Mouse (Mus musculus) kidney, postnatal 14 days (tissue): ENCODE measurements at regions not wholly inside any gene's neighbourhood (a gene's known extent, or its start where the extent isn't known, plus 50 kb on each side); places are given as distances from the start of the nearest gene placed in this dataset.
"Not testable (repeated sequence)": the region's sequence is repeated elsewhere in the genome, so short reads cannot be mapped to it uniquely, and the experiment has no call there.

Experiments
- DNase-seq: peaks from one replicate; pipeline ENCODE4 v3.0.0; 2022; ENCODE audit warnings: mixed read lengths

DNA sequence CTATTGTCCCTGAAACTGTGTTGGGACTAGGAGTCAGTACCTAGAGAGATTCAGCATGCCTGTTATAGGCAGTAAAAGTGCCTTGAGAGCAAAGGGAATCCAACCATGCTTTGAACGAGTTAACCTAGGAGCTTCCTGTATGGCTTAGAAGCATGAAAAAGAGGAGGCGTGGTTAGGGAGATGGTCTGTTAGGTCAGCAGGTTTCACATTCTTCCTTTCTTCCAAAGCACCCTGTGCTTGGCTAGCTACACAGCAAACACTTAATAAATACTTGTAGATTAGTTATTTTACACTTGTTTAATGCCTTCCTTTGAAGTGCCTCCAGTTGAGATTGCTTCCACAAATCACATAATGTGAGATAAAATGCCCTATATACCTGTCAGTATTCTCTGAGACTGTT lies 284.9 kb upstream of the Adgra3 start:
- DNase-seq = no peak

DNA sequence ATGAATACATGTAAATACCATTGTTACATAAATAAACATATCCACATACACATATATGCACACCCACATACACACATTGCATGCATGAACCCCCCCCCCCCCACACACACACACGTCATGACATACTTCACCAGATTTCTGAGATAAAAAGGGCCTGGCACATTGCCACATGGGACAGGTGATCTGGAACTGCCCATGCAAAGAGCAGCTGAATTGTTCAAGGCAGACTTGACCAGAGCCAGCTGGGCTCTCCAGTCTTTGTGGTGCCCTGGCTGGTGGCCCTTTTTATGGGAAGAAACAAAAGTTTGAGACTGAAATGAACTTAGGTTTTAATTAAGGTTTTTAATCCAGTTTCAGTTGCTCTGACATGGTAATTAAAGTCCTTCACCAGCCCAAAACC lies 250.7 kb upstream of the Adgra3 start:
- no peak for DNase-seq

DNA sequence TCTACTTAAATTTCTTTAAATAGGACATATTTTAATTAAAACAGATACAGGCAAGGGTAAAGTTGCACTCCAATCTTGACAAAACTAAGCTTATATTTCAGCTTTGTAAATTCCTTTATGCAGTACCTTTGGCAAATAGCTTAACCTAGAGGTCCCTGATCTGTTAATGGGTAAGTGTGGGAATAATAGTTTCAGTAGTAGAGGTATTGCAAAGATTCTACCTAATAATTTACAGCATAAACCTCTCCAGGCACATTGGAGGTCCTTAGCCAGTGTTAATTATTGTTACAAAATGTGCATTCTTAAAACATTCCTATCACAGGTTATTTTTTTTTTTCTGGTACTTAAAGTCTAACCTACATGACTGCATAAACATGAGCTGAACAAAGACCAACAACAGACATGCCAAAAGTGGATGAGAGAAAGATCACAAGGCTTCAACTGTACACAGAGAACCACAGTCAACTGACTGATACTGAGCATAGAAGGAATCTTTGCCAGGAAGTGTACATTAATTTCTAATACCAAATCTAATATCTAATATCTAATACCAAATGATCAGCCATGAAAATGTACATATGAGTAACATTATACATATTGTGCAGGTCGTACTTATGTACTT lies 245.2 kb upstream of the Adgra3 start:
- no peak for DNase-seq

DNA sequence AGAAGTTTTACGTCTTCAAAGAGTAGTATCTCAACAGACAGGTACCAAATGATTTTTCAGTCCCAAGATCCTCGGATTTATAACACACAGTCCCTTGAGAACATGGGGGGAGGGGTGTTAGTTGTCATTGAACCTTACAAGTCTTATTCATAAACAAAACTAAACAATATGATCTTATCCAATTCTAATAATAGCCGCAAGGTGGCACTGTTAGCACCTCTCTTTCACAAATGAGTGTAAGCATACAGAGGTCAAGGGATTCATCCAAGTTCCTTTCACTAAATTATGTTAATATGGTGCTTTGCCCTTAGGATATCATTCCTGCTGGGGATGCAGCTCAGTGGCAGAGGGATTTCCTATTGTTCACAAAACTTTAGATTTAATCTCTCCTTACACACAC lies 235.0 kb upstream of the Adgra3 start:
- no peak for DNase-seq

DNA sequence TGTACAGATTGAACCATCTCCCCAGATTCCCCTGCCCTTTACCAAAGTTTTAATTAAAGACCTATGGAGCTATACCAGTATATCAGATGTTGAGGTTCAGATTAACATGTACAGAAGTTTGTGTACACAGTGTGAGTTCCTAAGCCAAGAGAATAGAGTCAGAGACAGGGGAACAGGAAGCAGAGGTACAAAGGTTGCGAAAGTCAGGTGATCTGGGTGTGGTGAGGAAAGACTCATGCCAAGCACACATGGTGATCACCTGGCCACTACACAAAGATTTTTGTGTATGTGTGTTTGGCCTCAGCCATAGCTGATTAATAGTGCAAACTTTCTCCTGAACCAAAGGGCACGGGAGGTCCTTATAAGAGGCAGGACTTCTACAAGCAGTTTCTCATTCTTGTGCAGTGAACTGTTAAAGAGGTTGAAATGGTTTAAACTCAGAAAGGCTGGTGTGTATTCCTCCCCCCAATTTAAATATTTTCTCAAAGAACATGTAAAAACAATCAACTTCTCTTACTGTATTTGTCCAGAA lies 232.1 kb upstream of the Adgra3 start:
- DNase-seq = peak; percentile 45

DNA sequence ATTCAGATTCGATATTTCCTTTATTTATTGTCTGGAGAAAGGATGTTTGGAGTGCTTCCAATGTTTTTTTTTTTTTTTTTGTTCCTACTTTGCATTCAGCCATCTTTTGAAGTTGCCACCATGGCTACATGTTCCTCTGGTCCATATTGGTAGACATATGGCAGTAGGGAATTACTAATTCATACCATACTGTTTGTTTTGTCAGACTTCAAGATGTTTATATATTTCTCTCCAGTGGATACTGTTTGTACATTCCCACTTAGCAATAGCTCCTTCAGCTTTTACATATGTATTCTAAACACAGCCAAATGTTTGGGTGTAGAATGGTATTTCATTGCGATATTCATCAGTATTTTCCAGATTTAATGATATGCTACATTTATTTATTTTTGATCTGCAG lies 201.6 kb upstream of the Adgra3 start:
- no peak for DNase-seq

DNA sequence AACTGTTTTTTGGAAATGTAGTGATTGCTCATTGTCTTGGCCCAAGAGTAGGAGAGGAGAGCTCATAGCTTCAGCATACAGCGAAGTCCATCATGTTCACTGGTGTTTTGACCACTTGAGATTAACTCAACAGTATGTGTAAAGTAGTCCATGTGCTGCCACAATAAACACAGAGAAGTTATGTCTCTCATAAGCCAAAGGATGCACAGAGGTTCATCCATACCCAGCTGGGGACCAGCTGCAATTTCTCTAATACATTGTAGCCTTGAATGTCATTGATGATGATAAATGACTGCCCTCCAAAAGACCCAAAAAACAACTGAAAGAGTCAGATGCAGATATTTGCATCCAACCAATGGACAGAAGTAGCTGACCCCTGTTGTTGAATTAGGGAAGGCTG lies 199.2 kb upstream of the Adgra3 start:
- no peak for DNase-seq

DNA sequence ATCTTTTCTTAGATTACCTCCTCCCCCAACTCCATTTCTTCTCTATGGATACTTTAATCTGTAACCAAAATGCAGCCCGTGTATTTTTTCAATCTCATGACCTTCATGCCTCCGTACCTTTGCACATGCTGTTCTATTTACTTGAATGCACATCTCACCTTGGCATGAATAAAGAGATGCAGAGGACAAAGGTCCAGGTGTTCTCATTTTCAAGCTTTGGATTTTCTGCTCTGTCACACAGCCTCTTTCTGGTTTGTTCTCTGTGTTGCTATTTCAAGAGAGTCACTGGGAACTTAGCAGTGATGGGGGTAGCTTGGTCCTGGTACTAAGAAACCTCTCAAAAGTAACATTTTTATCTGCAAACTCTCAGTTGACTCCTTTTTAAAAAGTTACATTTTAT lies 175.3 kb upstream of the Adgra3 start:
- peak; percentile 31 for DNase-seq

DNA sequence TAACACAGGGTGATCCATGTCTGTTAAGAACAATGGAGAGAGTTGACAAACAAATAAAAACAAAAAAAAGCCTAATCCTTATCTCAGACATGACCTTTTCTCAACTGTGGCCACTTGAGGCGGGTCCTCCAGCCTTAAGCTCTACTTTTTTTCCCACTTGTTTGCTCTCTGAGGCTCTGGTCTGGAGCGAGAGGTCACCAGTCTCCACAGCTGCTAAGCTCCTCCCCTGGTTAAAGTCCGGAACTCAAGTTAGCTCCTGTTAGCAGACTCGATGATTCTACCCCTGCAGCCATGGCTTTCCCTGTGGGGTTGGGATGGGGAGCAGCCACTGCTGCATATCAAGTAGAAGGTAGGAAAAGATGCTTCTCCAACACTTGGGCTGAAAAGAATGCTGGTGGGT lies 158.2 kb upstream of the Adgra3 start:
- DNase-seq = peak; percentile 29

DNA sequence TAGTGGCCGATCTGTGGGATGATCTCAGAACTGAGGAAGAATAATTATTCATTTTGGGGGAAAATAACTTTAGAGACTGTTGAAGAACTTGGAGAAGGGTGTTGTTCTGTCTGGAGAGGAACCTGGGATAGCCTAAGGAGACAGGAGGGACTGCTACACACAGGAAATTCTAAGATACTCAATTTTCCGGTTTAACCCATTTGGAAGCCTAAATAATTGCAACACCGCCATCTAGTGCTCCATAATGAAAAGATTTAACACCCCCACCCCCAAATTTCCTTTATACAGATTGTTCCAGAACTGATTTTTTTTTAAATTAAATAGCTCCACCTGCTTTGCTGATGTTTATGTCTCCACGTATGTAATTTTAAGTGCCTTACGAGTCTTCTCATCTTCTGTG lies 157.2 kb upstream of the Adgra3 start:
- peak; percentile 20 for DNase-seq

DNA sequence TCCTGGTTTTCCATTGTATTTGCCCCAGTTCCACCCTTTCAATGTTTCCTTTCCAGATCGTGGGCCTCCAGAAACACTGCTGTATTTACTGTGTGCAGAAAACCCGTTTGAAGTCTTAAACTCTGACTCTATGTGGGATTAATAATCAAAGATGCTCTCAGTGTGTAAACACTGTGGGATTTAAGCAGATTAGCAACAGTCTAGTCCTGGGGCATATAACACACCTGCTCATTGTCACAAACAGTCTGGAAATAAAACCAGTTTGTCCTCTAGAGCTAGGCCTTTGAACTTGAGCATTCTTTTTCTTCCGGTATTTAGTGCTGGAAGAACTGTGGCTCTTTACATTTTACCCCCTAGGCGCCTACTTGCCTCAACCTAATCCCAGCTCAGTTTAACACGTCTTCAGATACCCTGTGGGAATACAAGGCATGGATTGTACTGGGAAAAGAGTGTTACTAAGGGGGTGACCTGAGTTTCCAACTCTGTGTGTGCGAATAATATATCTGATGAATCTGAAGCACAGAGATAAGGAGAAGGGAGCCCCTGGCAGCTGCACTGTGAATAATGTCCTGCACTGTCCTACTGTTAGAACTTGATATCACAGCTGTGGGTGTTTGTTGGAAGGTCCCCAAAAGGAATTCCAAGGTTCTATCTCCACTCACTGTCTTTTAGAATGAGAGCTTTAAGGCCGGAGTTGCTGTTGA lies 143.7 kb upstream of the Adgra3 start:
- DNase-seq = no peak

DNA sequence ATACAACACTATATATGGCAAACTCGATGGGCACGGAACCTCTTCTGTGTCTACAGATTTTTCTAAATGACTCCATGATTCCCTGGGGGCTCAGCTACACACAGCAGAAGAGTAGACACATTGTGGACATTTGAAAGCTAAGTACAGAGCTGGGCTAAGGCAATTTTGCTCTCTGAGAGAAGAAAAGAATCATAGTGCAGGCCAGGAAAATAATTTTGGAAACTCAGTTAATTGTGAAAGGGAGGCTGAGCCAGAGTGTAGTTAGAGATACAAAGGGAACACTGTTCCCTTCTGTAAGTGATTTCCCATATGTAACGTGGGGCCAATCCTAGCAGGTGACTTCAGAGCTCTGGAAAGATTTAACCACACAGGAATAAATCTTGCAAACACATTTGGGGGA lies 137.6 kb upstream of the Adgra3 start:
- no peak for DNase-seq

DNA sequence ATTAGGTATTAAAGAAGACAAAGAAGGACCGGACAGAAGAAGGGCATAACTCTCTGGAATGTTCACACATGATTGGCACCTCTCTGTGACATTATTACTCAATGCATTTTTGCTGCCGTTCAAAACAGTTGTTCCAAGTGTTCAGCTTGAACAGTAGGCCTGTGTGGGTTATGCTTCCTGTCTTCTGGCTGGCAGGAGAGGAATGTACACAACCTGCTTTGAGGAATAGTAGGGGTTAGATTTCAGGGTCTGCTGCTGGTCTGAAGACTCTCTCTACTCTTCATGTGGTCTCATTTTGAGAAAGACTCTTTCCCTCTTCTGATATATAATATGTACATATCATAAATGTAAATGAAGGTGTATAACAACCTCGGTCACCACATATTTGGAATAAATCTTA lies 137.2 kb upstream of the Adgra3 start:
- DNase-seq = no peak

DNA sequence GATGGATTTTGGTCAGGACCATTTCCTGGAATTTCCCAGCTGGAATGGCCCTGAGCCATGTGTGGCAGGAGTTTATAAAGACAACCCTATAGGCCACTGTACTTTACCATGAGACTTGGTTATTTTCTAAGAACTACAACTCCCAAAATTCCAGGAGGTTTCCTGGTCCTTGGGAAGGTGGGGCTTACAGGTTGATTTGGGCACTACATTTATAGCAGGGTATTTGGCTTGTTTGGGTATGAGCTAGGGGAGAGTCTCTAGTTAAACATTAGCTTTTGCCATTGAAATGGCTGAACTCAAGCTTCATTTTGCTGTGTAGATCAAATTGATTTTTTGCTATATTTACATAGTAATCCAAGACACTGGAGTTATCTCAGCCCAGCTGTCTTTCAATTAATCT lies 130.6 kb upstream of the Adgra3 start:
- DNase-seq = peak; percentile 4

DNA sequence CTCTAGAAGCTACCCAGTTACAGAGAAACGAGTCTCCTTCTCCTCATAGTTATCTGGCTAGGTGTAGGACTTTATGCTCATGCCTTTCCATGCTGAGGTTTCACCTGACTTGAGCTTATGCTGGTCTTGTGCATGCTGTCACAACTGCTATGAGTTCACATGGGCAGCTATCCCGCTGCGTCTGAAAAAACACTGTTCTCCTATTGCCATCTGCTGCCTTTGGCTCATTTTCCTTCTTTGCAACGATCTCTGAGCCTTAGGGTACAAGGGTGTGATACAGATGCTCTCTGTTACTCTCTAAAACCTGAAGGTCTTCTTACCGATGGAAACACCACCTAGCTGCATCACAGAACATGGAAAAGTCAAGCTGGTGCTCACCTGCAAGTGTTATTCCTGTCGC lies 123.9 kb upstream of the Adgra3 start:
- DNase-seq = no peak

DNA sequence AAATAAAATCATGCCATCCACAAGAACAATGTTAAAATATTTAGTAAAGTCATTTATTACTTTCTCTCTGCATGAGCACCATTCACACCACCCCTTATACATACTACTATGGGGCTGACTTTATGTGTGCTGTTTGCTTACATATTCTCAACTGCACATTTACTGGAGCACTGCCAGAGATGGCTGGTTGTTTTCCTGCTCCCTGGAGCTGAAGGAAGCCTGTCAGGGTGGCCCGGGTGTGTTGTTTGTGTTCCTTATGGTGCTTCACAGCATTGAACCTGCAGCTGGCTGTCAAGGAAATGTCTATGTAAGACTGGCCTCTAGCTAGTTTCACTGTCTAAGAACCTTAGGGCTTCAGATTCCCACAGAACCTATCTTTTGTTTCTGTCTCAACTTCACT lies 97.8 kb upstream of the Adgra3 start:
- DNase-seq = no peak

DNA sequence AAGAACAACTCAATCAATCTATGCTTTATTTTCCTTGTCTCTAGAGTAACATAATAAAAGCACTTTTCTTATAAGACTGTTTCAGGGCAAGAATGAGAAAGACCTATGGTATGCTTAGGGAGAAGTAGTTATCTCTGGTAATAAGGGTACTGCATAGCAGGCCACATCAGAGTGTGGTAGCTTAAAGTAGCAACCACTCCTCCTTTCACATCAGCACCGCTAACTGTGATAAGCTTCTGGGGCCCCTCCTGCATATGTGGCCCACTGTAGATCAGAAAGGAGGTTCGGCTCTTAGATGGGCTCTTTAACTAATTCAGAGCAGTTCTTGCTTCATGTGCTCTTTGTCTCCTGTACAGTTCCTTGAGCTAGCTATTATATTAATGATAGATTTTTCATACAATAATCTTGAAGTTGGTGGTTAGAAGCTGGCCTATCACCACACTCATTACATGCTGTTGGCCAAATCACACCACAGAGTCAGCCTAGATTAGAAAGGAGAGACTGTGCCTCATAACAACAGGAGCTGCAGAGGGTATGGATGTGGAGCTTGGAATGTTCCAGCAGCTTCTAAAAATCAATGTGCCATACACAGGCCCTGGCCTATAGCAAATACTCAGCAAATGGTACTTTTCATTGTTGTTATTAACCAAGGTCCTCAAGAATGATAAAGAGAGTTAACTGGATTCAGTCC lies 96.5 kb upstream of the Adgra3 start:
- not testable (repeated sequence) for DNase-seq

DNA sequence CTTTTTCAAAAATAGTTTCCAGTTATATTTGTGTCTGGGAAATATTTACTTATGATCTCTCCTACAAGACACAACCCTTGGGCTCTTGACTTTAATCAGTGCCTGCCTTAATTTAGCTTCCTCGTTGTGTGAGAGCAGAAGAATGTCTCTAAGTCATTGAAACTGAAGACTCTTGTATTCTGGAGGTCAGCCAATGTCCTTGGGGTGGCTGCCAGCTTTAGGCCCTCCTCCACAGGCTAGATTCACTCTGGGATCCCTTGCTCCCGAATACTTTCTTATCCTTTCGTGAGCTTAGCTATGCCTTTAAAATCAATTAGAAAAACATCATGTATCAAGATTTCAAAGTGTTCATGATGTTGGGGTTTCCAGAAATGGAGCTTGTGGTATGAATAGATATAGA lies 88.1 kb upstream of the Adgra3 start:
- peak; percentile 40 for DNase-seq

DNA sequence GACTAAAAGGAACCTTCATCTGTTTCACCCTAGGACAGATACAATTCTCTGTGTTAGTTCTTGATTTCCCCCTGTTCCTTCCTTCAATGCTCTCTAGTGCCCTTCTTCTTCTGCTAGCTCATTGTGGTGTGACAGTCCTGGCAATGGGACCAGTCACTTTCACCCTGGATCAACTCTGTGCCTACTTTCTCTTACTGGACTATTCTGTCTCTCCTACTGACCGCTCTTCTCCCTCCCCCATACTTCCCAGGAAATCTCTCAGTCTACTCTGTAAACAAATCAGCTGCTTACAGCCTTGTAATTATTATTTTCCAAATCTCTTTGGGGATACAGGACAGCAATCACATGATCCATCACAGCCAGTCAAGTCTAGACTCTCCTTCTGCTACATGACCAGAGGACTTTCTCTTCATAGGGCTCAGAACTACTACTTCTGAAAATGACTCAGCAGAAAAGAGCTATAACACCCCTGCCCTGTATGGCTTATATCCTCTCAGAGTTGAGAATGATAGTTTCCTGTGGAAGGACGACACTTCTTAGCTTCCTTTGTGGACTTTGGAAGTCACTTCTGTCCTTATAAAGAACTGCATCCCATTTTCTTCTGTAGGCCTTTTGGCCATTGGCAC lies 86.8 kb upstream of the Adgra3 start:
- no peak for DNase-seq

DNA sequence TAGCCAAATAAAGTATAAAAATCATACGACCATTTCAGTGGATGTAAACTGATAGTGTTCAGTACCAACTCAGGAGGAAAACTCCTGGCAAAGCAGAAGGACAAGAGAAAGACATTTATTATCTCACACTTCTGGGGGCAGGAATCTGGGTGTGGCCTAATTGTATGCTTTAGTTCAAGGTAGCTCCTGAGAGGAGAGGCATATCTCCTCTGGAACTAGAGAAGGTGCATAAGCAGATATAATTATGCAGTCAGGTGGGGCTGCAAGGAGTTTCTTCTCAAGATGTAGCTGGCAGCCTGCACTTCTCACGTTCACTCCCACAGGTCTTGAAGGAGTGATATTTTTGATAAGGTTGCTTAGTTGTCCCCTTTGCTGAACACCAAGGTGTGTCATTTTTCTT lies 71.4 kb upstream of the Adgra3 start:
- DNase-seq = no peak

DNA sequence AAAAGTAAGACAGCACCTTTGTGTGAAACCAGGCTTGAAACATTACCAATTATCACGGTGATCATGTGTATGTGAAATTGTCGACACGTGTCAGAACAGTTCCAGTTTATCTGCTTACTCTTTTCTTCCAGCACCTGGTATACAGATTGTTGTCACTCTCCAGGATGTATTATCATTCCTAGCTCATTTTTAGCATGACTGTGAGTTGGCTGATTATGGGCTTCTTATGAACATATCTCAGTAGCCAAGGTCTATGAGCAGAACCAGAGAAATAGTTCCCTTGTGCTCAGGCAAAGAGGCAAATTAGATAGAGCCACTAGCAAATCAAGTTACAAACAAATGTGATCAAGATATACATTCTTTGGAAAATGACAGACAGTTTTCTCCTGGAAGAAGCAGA lies 70.2 kb upstream of the Adgra3 start:
- DNase-seq = no peak

DNA sequence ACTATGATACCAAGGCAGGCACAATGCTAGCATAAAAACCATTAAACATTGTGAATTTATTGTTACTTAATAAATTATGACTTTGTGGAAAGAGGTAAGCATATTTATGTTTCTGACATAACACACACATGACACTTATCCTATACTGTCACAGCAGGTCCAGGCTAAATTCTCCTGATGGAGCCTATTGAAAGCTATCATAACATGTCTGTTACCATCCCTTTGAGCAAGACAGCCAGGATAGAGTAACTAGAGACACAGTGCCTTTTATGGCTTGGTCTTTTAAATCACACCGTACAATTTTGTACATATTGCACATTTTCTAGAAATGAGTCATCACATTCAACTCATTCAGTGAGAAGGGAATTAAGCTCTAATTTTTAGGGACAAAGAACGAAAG lies 67.8 kb upstream of the Adgra3 start:
- no peak for DNase-seq

DNA sequence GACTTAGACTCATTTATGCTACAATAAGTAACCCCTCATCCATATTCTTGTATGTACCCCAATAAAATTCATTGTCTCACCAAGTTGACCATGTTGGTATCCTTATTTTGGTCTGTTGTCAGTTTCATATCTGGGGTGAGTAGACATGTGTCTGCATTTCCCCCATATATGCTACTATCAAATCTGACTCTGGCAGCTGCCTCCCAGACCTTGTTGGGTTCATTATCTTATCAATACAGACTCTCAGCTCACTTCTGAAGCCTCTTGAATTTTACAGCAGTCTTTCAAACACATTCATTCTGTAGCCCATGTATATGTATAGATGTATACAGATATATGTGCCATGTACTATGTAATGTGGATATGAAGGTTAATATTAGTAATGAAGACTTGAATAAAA lies 67.4 kb upstream of the Adgra3 start:
- DNase-seq = no peak

DNA sequence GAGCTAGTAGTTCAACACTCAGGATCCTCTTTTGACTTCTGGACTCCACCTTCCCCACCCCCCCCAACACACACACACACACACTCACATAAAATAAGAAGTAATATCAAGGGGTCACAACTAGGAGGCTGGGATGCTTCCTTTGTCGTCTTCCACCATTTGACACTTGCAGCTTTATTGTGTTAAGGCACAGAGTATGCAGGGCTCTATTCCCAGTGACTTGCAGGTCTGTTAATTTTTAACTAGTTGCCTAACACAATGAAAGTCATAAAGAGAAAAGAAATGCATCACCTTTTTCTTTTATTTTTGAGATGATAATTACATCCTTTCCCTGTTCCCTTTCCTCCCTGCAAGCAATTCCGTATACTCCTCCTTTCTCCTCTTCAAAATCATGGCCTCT lies 66.9 kb upstream of the Adgra3 start:
- no peak for DNase-seq
